ENCODE assay signal across 9 mouse cellular contexts in the genomic region with DNA sequence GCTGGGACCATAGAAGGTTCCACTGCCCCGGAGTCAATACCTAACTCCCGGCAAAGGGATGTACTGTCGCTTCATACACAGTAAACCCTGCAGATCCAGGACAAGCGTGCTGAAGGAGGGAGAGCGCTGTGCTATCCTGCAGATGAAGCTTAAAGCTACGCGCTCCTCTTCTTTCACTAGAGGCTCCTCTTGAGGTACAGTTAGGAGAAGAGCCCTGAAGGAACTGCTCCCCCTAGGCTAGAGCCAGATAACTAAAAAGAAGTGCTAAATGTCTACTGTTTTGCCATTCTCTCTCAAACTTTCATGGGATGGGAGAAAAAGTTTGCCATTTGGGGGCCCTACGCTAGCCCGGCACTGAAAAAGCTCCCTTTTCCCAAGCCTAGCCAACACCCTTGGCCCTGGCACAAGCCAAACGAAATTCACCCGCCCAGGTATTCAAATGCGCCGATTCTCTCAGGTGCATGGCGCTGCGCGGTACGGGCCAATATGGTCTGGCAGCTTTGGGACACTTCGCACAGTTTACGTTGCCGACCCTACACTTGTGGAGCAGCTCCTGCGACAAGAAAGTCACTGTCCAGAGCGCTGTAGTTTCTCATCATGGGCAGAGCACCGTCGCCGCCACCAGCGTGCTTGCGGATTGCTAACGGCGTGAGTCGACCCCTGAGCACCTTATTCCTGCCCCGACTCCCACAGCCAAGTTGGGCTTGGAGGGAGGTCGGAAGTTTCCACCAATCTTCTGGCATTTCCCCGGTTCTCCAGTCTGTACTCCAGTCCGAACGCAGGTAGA. TPM values are rescaled to one million over a fixed set of nuclear protein-coding genes. Genes with fewer than 3 reads are reported as not detected.
DNase-seq lines count a peak whose midpoint lies in the region; ATAC-seq and TF ChIP-seq lines count a peak whose summit lies in the region.
"Had no signal": no experiment of that assay in that cellular context is flagged by ENCODE, and none has a peak within 500 bp of the region (broad histone marks: within the 10 kb centered on the region; RNA-seq: fewer than 3 reads in every experiment).

No protein-coding gene starts in this region.

- no peak overlapping the region for H3K27ac ChIP-seq in liver, embryonic 11.5 days (ENCODE audit: low read depth, low read length)
- H3K27ac ChIP-seq in hindbrain, embryonic 16.5 days (ENCODE audit: low read depth, low read length): no peak overlapping the region

- H3K27me3 ChIP-seq in liver, embryonic 11.5 days (replicated peaks; ENCODE audit: control insufficient read depth, insufficient read depth, low read length): peaks cover 56% of the 10 kb centered on the region
- peaks cover 39% of the 10 kb centered on the region for H3K27me3 ChIP-seq in hindbrain, embryonic 16.5 days (replicated peaks; ENCODE audit: control insufficient read depth, insufficient read depth, low read length)
- H3K27me3 ChIP-seq in myocyte (ENCODE audit: control insufficient read depth, insufficient read depth, insufficient read length): peaks cover 9% of the 10 kb centered on the region

- 7% methylated on average over 35 of the region's 35 CpGs for WGBS in liver, embryonic 11.5 days
- 5% methylated on average over 35 of the region's 35 CpGs for WGBS in hindbrain, embryonic 16.5 days

- no peaks in the 10 kb centered on the region for H3K79me2 ChIP-seq in myocyte (ENCODE audit: control insufficient read depth, insufficient read depth)

- no peak for ATAC-seq in liver, embryonic 11.5 days (replicated peaks; ENCODE audit: low FRiP score)
- no peak for ATAC-seq in hindbrain, embryonic 16.5 days

- no peak for TF ChIP-seq POLR2A in myocyte (IDR thresholded peaks at IDR 0.05; ENCODE audit: insufficient read length, low read depth)

- H3K9me3 ChIP-seq in liver, embryonic 11.5 days (ENCODE audit: control insufficient read depth, low read length): no peaks in the 10 kb centered on the region
- no peaks in the 10 kb centered on the region for H3K9me3 ChIP-seq in hindbrain, embryonic 16.5 days (ENCODE audit: control insufficient read depth, low read length)

- no peak overlapping the region for H3K9ac ChIP-seq in liver, embryonic 11.5 days (ENCODE audit: low read depth, low read length)
- no peak overlapping the region for H3K9ac ChIP-seq in hindbrain, embryonic 16.5 days (ENCODE audit: low read depth, low read length)

- H3K4me1 ChIP-seq in liver, embryonic 11.5 days (replicated peaks; ENCODE audit: control insufficient read depth, insufficient read depth, low read length): peaks cover 3% of the 10 kb centered on the region; the same call in 1 of the 2 replicates
- H3K4me1 ChIP-seq in hindbrain, embryonic 16.5 days (ENCODE audit: control insufficient read depth, insufficient read depth, low read depth, low read length): peaks cover 3% of the 10 kb centered on the region; the same call in 1 of the 2 replicates

- H3ac ChIP-seq in myocyte (ENCODE audit: control insufficient read depth, insufficient read length): no peak overlapping the region

- H3K4me3 ChIP-seq in liver, embryonic 11.5 days (ENCODE audit: low read depth, low read length): no peak overlapping the region; the same call in 1 of the 2 replicates
- H3K4me3 ChIP-seq in hindbrain, embryonic 16.5 days (ENCODE audit: low read length): peak overlapping the region; percentile 12
- no peak overlapping the region for H3K4me3 ChIP-seq in myocyte

- H3K4me2 ChIP-seq in liver, embryonic 11.5 days: peak overlapping the region; percentile 30
- peak overlapping the region; percentile 13; the same call in 1 of the 2 replicates for H3K4me2 ChIP-seq in hindbrain, embryonic 16.5 days (ENCODE audit: low read length)
- peak overlapping the region; percentile 15 for H3K4me2 ChIP-seq in myocyte (ENCODE audit: low read depth)

- H3K36me3 ChIP-seq in liver, embryonic 11.5 days (ENCODE audit: control insufficient read depth, insufficient read depth, low read length): no peaks in the 10 kb centered on the region
- 0 out of 2 replicates have a peak, but pooled peaks cover 4% of the 10 kb centered on the region for H3K36me3 ChIP-seq in hindbrain, embryonic 16.5 days (ENCODE audit: control insufficient read depth, insufficient read depth, low read length)
- no peaks in the 10 kb centered on the region for H3K36me3 ChIP-seq in myocyte (ENCODE audit: control insufficient read depth, insufficient read depth)

- peak; percentile 18 for DNase-seq in embryo, embryonic 10.5 days (ENCODE audit: low spot score)
- no peak for DNase-seq in embryo, embryonic 10 days (ENCODE audit: low spot score)
- DNase-seq in liver, embryonic 11.5 days (ENCODE audit: low spot score): no peak
- DNase-seq in liver: no peak
- no peak for DNase-seq in natural killer cell, adult 2 months (ENCODE audit: low spot score in 2 of 2)
- no peak for DNase-seq in retina, postnatal 1 day
- DNase-seq: right cerebral cortex, postnatal 14 days had no signal

TF ChIP-seq in myocyte, 11 proteins besides CTCF, POLR2A, EP300 and RAD21:
- TF ChIP-seq E2F4 (IDR thresholded peaks at IDR 0.05; ENCODE audit: insufficient read depth) (no peak), SRF (IDR thresholded peaks at IDR 0.05; ENCODE audit: control insufficient read depth, insufficient read length, low read depth) (no peak), CEBPB (IDR thresholded peaks at IDR 0.05; ENCODE audit: insufficient read depth, poor library complexity, severe bottlenecking) (no peak), TCF12 (IDR thresholded peaks at IDR 0.05; ENCODE audit: insufficient read depth, poor library complexity, severe bottlenecking) (no peak), POLR2AphosphoS2 (IDR thresholded peaks at IDR 0.05; ENCODE audit: insufficient read length, low read depth) (peak; percentile 47), TCF3 (IDR thresholded peaks at IDR 0.05; ENCODE audit: insufficient read length, low read depth) (no peak)

RNA-seq across cellular contexts. Expression of a gene that starts 0.8 kb away (rescaled TPM):
- polyA plus RNA-seq in liver, embryonic 11.5 days (2014; fragmentation: Nextera tagmentation; extraction: Ambion mirVana): not detected in 2 replicates
- 0.12 and 0.18 TPM in 2 replicates for polyA plus RNA-seq in hindbrain, embryonic 16.5 days (2015; fragmentation: Nextera tagmentation; extraction: Ambion mirVana)
- polyA plus RNA-seq in myocyte (2012; fragmentation: generic; extraction: Trizol): 0.56 TPM

RNA-seq across cellular contexts. Expression of a gene that starts 7.5 kb away (rescaled TPM):
- 0.11 and 0.23 TPM in 2 replicates for polyA plus RNA-seq in liver, embryonic 11.5 days (2014; fragmentation: Nextera tagmentation; extraction: Ambion mirVana)
- 0.23 and 0.31 TPM in 2 replicates for polyA plus RNA-seq in hindbrain, embryonic 16.5 days (2015; fragmentation: Nextera tagmentation; extraction: Ambion mirVana)
- polyA plus RNA-seq in myocyte (2012; fragmentation: generic; extraction: Trizol): 0.11 TPM

RNA-seq across cellular contexts. Expression of a gene that starts 7.6 kb away (rescaled TPM):
- polyA plus RNA-seq in liver, embryonic 11.5 days (2014; fragmentation: Nextera tagmentation; extraction: Ambion mirVana): 54.1 and 58.1 TPM in 2 replicates
- 23.2 and 24.2 TPM in 2 replicates for polyA plus RNA-seq in hindbrain, embryonic 16.5 days (2015; fragmentation: Nextera tagmentation; extraction: Ambion mirVana)
- polyA plus RNA-seq in myocyte (2012; fragmentation: generic; extraction: Trizol): 17.2 TPM

RNA-seq across cellular contexts. Expression of a gene that starts 11.2 kb away (rescaled TPM):
- 0.38 TPM in 2 replicates for polyA plus RNA-seq in liver, embryonic 11.5 days (2014; fragmentation: Nextera tagmentation; extraction: Ambion mirVana)
- polyA plus RNA-seq in hindbrain, embryonic 16.5 days (2015; fragmentation: Nextera tagmentation; extraction: Ambion mirVana): 5.2 and 6.0 TPM in 2 replicates
- polyA plus RNA-seq in myocyte (2012; fragmentation: generic; extraction: Trizol): 6.1 TPM

RNA-seq across cellular contexts. Expression of a gene that starts 14.5 kb away (rescaled TPM):
- polyA plus RNA-seq in liver, embryonic 11.5 days (2014; fragmentation: Nextera tagmentation; extraction: Ambion mirVana): 1,533 and 1,539 TPM in 2 replicates
- polyA plus RNA-seq in hindbrain, embryonic 16.5 days (2015; fragmentation: Nextera tagmentation; extraction: Ambion mirVana): 669 and 724 TPM in 2 replicates
- polyA plus RNA-seq in myocyte (2012; fragmentation: generic; extraction: Trizol): 276 TPM
